Mouse (Mus musculus) left cerebral cortex, postnatal 14 days (tissue): ENCODE data around the gene Vmn1r84. TPM values are rescaled to one million over a fixed set of nuclear protein-coding genes. Genes with fewer than 3 reads are reported as not detected.

ENCODE experiments used
- DNase-seq, 2 experiments: peaks; one replicate each; pipeline ENCODE4 v3.0.0; 2021 to 2022; ENCODE audit warnings: low spot score in 2 of 2, mixed read lengths in 1 of 2
- intact Hi-C: fragments of 180-260 bp; cut with DNase I; formaldehyde crosslinking; loops from one replicate; pipeline ENCODE4 v1.15.1; 2025
- long read RNA-seq, 2 experiments: library from polyadenylated mRNA; stranded (forward); transcript quantifications; one replicate each; pipeline ENCODE4 v2.0.0; 2021
- microRNA-seq, 2 experiments: library from miRNA; unstranded; fragments of <30 nt; microRNA quantifications; one replicate each; pipeline ENCODE4 v1.2.0; 2022
- total RNA-seq, 2 experiments: library from RNA; stranded (reverse); gene quantifications; 2 replicates each; pipeline ENCODE4 v1.2.3; 2021

The Vmn1r84 gene
- not detected for total RNA-seq
- long read RNA-seq, experiment 1 = 0 reads
- long read RNA-seq, experiment 2 = 0 reads

- intact Hi-C loops = no loop called here
- DNase-seq = no peak
These were observed at the start of gene Vmn1r84 for GRCm38 (mm10) chr7:12369173-12369572. Gene Vmn1r84 (minus strand): TSS chr7:12369273.

GRCm38 (mm10) chr7:12329381-12329780, 39.7 kb downstream of the Vmn1r84 start, which contains the start of gene Vmn1r83:
Gene Vmn1r83 (minus strand): TSS chr7:12329481.
- DNase-seq = no peak
- intact Hi-C loops = no loop called here

Small RNA genes lying within 50 kb of the gene (microRNA-seq; reads per million reads assigned to microRNA genes)
- 0 reads per million in 2 experiments for gene Gm23521

Other genes with a start within 250 kb of the Vmn1r84 start
- gene Vmn1r78, start 219.0 kb downstream of the Vmn1r84 start, total RNA-seq = not detected
- gene Vmn1r79, start 198.0 kb downstream of the Vmn1r84 start, total RNA-seq = not detected
- not detected for gene Vmn1r80, start 180.0 kb downstream of the Vmn1r84 start, total RNA-seq
- gene Vmn1r81, start 101.0 kb downstream of the Vmn1r84 start, total RNA-seq = not detected
- not detected for gene Vmn1r82, start 68.8 kb downstream of the Vmn1r84 start, total RNA-seq
- gene Vmn1r83, start 39.8 kb downstream of the Vmn1r84 start, total RNA-seq = under 1 TPM in 1 of 2 experiments, not detected in 1; 0.11 TPM
- 1 to 10 TPM; 6.6 to 7.7 TPM for gene Zfp551, start 53.5 kb upstream of the Vmn1r84 start, total RNA-seq
- gene Zfp606, start 109.0 kb upstream of the Vmn1r84 start, total RNA-seq = 10 to 100 TPM; 12.4 to 13.0 TPM
- not detected for gene 2900092C05Rik, start 143.2 kb upstream of the Vmn1r84 start, total RNA-seq
- under 1 TPM; 0.02 to 0.04 TPM for gene Vmn2r53, start 239.5 kb upstream of the Vmn1r84 start, total RNA-seq